Mouse (Mus musculus) CH12.LX (cell line): ENCODE data around the gene Sema3b. TPM values are rescaled to one million over a fixed set of nuclear protein-coding genes. Genes with fewer than 3 reads are reported as not detected.
A peak's percentile ranks its signal among the peaks of the same experiment; 100 is the strongest.

Source experiments
- DNase-seq: peaks from one replicate; pipeline ENCODE4 v3.0.0-alpha.2; 2013; ENCODE audit errors: extremely low read depth
- H3K27ac ChIP-seq: 2 replicates; pipeline ENCODE4 v1.5.1; 2012; ENCODE audit warnings: low read depth, mild to moderate bottlenecking, control low read depth, moderate library complexity; ENCODE audit not compliant: insufficient read depth
- H3K27me3 ChIP-seq: replicated peaks from 2 replicates; pipeline ENCODE3; 2012; ENCODE audit warnings: inconsistent platforms
- H3K36me3 ChIP-seq, 2 experiments: replicated peaks in 1 of 2; 2 replicates each; pipeline versions ENCODE3 to v1.6.1; 2012; ENCODE audit warnings: inconsistent platforms in 1 of 2, low read length in 1 of 2, mild to moderate bottlenecking in 1 of 2, mixed read lengths in 1 of 2, moderate library complexity in 1 of 2; ENCODE audit not compliant: control insufficient read depth in 1 of 2, insufficient read depth in 1 of 2
- H3K4me1 ChIP-seq, 2 experiments: 2 replicates each; pipeline ENCODE4 v1.6.1; 2012; ENCODE audit warnings: inconsistent platforms in 1 of 2, moderate library complexity in 1 of 2; ENCODE audit not compliant: insufficient read depth in 2 of 2, control insufficient read depth in 1 of 2
- H3K4me2 ChIP-seq: 2 replicates; pipeline ENCODE4 v1.6.1; 2012; ENCODE audit warnings: low read depth, mild to moderate bottlenecking, control low read depth; ENCODE audit not compliant: poor library complexity, insufficient read depth, severe bottlenecking
- H3K4me3 ChIP-seq, 3 experiments: fragments of 150-350 bp in 1 of 3; sonication (generic) in 1 of 3; replicated peaks in 1 of 3; 2 replicates each; pipeline versions ENCODE3 to v1.5.1; 2011 to 2012; ENCODE audit warnings: low read depth in 2 of 3, low read length in 2 of 3, mild to moderate bottlenecking in 2 of 3, moderate library complexity in 2 of 3, control low read depth in 1 of 3, improper control_type of control experiment in 1 of 3, inconsistent platforms in 1 of 3, mixed read lengths in 1 of 3; ENCODE audit not compliant: poor library complexity in 1 of 3
- H3K79me2 ChIP-seq: replicated peaks from 2 replicates; pipeline ENCODE4 v1.6.1; 2012; ENCODE audit warnings: mild to moderate bottlenecking, moderate library complexity; ENCODE audit not compliant: control insufficient read depth, poor library complexity, insufficient read depth, severe bottlenecking; ENCODE audit errors: extremely low read depth
- H3K9ac ChIP-seq: 2 replicates; pipeline ENCODE4 v1.6.1; 2012; ENCODE audit warnings: low read depth, mild to moderate bottlenecking, control low read depth, moderate library complexity; ENCODE audit not compliant: insufficient read depth
- H3K9me3 ChIP-seq: replicated peaks from 2 replicates; pipeline ENCODE3; 2012; ENCODE audit warnings: low read length, inconsistent platforms, mixed read lengths
- BHLHE40 ChIP-seq: IDR thresholded peaks from 2 replicates; pipeline ENCODE4 v1.6.1; 2011; ENCODE audit warnings: mild to moderate bottlenecking, low read depth, low read length, improper control_type of control experiment
- CHD1 ChIP-seq: IDR thresholded peaks from 2 replicates; pipeline ENCODE4 v1.6.1; 2012; ENCODE audit warnings: low read depth, low read length, improper control_type of control experiment, inconsistent platforms
- CHD2 ChIP-seq: IDR thresholded peaks from 2 replicates; pipeline ENCODE4 v1.6.1; 2011; ENCODE audit warnings: low read length, improper control_type of control experiment
- CTCF ChIP-seq, 2 experiments: IDR thresholded peaks in 1 of 2; conservative IDR thresholded peaks in 1 of 2; 2 replicates each; pipeline ENCODE4 v1.5.1; 2011 to 2012; ENCODE audit warnings: low read depth in 2 of 2, low read length in 2 of 2, improper control_type of control experiment in 1 of 2, inconsistent platforms in 1 of 2, mild to moderate bottlenecking in 1 of 2, moderate library complexity in 1 of 2
- E2F4 ChIP-seq: IDR thresholded peaks from 2 replicates; pipeline ENCODE4 v1.6.1; 2011; ENCODE audit warnings: low read depth, low read length, improper control_type of control experiment; ENCODE audit not compliant: insufficient replicate concordance
- ELF1 ChIP-seq: IDR thresholded peaks from 2 replicates; pipeline ENCODE4 v1.6.1; 2014; ENCODE audit warnings: low read depth, mild to moderate bottlenecking, inconsistent platforms, low read length, improper control_type of control experiment
- EP300 ChIP-seq: IDR thresholded peaks from 2 replicates; pipeline ENCODE4 v1.6.1; 2011; ENCODE audit warnings: low read length, improper control_type of control experiment
- ETS1 ChIP-seq: conservative IDR thresholded peaks from 2 replicates; pipeline ENCODE4 v1.6.1; 2012; ENCODE audit warnings: low read depth, mild to moderate bottlenecking, inconsistent platforms, low read length, improper control_type of control experiment, moderate library complexity
- GABPA ChIP-seq: IDR thresholded peaks from 2 replicates; pipeline ENCODE4 v1.6.1; 2012; ENCODE audit warnings: low read depth, low read length, improper control_type of control experiment, inconsistent platforms; ENCODE audit not compliant: insufficient replicate concordance
- HCFC1 ChIP-seq: IDR thresholded peaks from 2 replicates; pipeline ENCODE4 v1.6.1; 2012; ENCODE audit warnings: low read depth, mild to moderate bottlenecking, inconsistent platforms, low read length, improper control_type of control experiment
- IRF4 ChIP-seq: IDR thresholded peaks from 2 replicates; pipeline ENCODE4 v1.6.1; 2014; ENCODE audit warnings: low read depth, mild to moderate bottlenecking, inconsistent platforms, low read length, improper control_type of control experiment
- JUN ChIP-seq: IDR thresholded peaks from 2 replicates; pipeline ENCODE4 v1.6.1; 2011; ENCODE audit warnings: low read depth, mild to moderate bottlenecking, low read length, improper control_type of control experiment, moderate library complexity; ENCODE audit not compliant: insufficient read depth
- JUND ChIP-seq: conservative IDR thresholded peaks from 2 replicates; pipeline ENCODE4 v1.6.1; 2011; ENCODE audit warnings: low read depth, low read length, improper control_type of control experiment
- KAT2A ChIP-seq: IDR thresholded peaks from 2 replicates; pipeline ENCODE4 v1.6.1; 2012; ENCODE audit warnings: low read length, improper control_type of control experiment, inconsistent platforms; ENCODE audit not compliant: insufficient replicate concordance
- MAFK ChIP-seq: IDR thresholded peaks from 2 replicates; pipeline ENCODE4 v1.6.1; 2011; ENCODE audit warnings: low read length, improper control_type of control experiment; ENCODE audit not compliant: insufficient replicate concordance
- MAX ChIP-seq: IDR thresholded peaks from 2 replicates; pipeline ENCODE4 v1.6.1; 2011; ENCODE audit warnings: low read length, improper control_type of control experiment
- MAZ ChIP-seq: IDR thresholded peaks from 2 replicates; pipeline ENCODE4 v1.6.1; 2012; ENCODE audit warnings: low read depth, mild to moderate bottlenecking, inconsistent platforms, low read length, improper control_type of control experiment, moderate library complexity
- MEF2A ChIP-seq: IDR thresholded peaks from 2 replicates; pipeline ENCODE4 v1.6.1; 2014; ENCODE audit warnings: low read depth, mild to moderate bottlenecking, inconsistent platforms, low read length, improper control_type of control experiment, borderline replicate concordance
- MXI1 ChIP-seq: IDR thresholded peaks from 2 replicates; pipeline ENCODE4 v1.6.1; 2011; ENCODE audit warnings: mild to moderate bottlenecking, low read depth, low read length, improper control_type of control experiment
- MYC ChIP-seq: IDR thresholded peaks from 2 replicates; pipeline ENCODE4 v1.6.1; 2011; ENCODE audit warnings: low read depth, mild to moderate bottlenecking, improper control_type of control experiment, low read length
- NELFE ChIP-seq: IDR thresholded peaks from 2 replicates; pipeline ENCODE4 v1.6.1; 2011; ENCODE audit warnings: low read depth, low read length, improper control_type of control experiment
- NRF1 ChIP-seq: IDR thresholded peaks from 2 replicates; pipeline ENCODE4 v1.6.1; 2014; ENCODE audit warnings: low read depth, mild to moderate bottlenecking, inconsistent platforms, low read length, improper control_type of control experiment, moderate library complexity
- PAX5 ChIP-seq: IDR thresholded peaks from 2 replicates; pipeline ENCODE4 v1.6.1; 2012; ENCODE audit warnings: low read length, inconsistent platforms, mixed read lengths
- POLR2A ChIP-seq: IDR thresholded peaks from 2 replicates; pipeline ENCODE4 v1.6.1; 2011; ENCODE audit warnings: low read depth, mild to moderate bottlenecking, improper control_type of control experiment, low read length
- POLR2AphosphoS2 ChIP-seq: IDR thresholded peaks from 2 replicates; pipeline ENCODE4 v1.6.1; 2011; ENCODE audit warnings: low read depth, low read length, improper control_type of control experiment
- RAD21 ChIP-seq: IDR thresholded peaks from 2 replicates; pipeline ENCODE4 v1.6.1; 2011; ENCODE audit warnings: low read depth, mild to moderate bottlenecking, low read length, improper control_type of control experiment, moderate library complexity
- RCOR1 ChIP-seq: conservative IDR thresholded peaks from 2 replicates; pipeline ENCODE4 v1.6.1; 2012; ENCODE audit warnings: low read depth, mild to moderate bottlenecking, inconsistent platforms, low read length, improper control_type of control experiment
- SIN3A ChIP-seq: IDR thresholded peaks from 2 replicates; pipeline ENCODE4 v1.6.1; 2012; ENCODE audit warnings: low read length, improper control_type of control experiment, inconsistent platforms
- SMC3 ChIP-seq: IDR thresholded peaks from 2 replicates; pipeline ENCODE4 v1.6.1; 2011; ENCODE audit warnings: low read depth, low read length, improper control_type of control experiment
- TBP ChIP-seq: conservative IDR thresholded peaks from 2 replicates; pipeline ENCODE4 v1.6.1; 2011; ENCODE audit warnings: low read depth, low read length, improper control_type of control experiment
- TCF12 ChIP-seq: IDR thresholded peaks from 2 replicates; pipeline ENCODE4 v1.6.1; 2014; ENCODE audit warnings: low read depth, mild to moderate bottlenecking, inconsistent platforms, low read length, improper control_type of control experiment
- UBTF ChIP-seq: IDR thresholded peaks from 2 replicates; pipeline ENCODE4 v1.6.1; 2012; ENCODE audit warnings: low read depth, mild to moderate bottlenecking, inconsistent platforms, low read length, improper control_type of control experiment, moderate library complexity
- USF1 ChIP-seq: IDR thresholded peaks from 2 replicates; pipeline ENCODE4 v1.6.1; 2014; ENCODE audit warnings: low read depth, mild to moderate bottlenecking, inconsistent platforms, low read length, improper control_type of control experiment
- USF2 ChIP-seq: conservative IDR thresholded peaks from 2 replicates; pipeline ENCODE4 v1.6.1; 2011; ENCODE audit warnings: low read depth, low read length, improper control_type of control experiment
- ZC3H11A ChIP-seq: IDR thresholded peaks from 2 replicates; pipeline ENCODE4 v1.6.1; 2012; ENCODE audit warnings: low read depth, mild to moderate bottlenecking, inconsistent platforms, low read length, improper control_type of control experiment
- ZKSCAN1 ChIP-seq: IDR thresholded peaks from 2 replicates; pipeline ENCODE4 v1.6.1; 2012; ENCODE audit warnings: low read depth, inconsistent platforms, low read length, improper control_type of control experiment, borderline replicate concordance
- ZMIZ1 ChIP-seq: IDR thresholded peaks from 2 replicates; pipeline ENCODE4 v1.6.1; 2012; ENCODE audit warnings: low read depth, mild to moderate bottlenecking, inconsistent platforms, low read length, improper control_type of control experiment
- ZNF384 ChIP-seq: IDR thresholded peaks from 2 replicates; pipeline ENCODE4 v1.6.1; 2012; ENCODE audit warnings: low read depth, low read length, improper control_type of control experiment, inconsistent platforms
- dilution Hi-C: fragments of 300-500 bp; cut with MboI; formaldehyde crosslinking; loops from 2 replicates; pipeline ENCODE4 v1.14.3; 2020; ENCODE audit warnings: low sequenced_read_pairs; ENCODE audit not compliant: extremely low pct_unique_long_range_greater_than_20kb, extremely low pct_ligation_motif_present
- in situ Hi-C: fragments of 300-500 bp; cut with MboI; formaldehyde crosslinking; loops from 3 replicates; pipeline ENCODE4 v1.14.3; 2019; ENCODE audit warnings: low sequenced_read_pairs, low pct_ligation_motif_present, low pct_unique_long_range_greater_than_20kb, mixed read lengths
- polyA plus RNA-seq: library from polyadenylated mRNA; unstranded; fragments of >175 nt; gene quantifications from 2 replicates; pipeline ENCODE4 v1.2.1, GENCODE M21; 2012; ENCODE audit warnings: low read depth; ENCODE audit not compliant: insufficient read length
- total RNA-seq, 2 experiments: library from RNA; depleted of rRNA; stranded (reverse); fragments of 300-350 nt in 1 of 2; fragments of >200 nt in 1 of 2; gene quantifications; 2 replicates each; pipeline ENCODE4 v1.2.3; 2012 to 2014

The Sema3b gene
- total and polyA plus RNA-seq, 3 experiments: 4.3 to 11.6 (median 8.0) TPM

GRCm38 (mm10) chr9:107645577-107645976 lies 36.5 kb upstream of the Sema3b start:
- Histone ChIP-seq H3K4me2 (peak overlapping the region; percentile 96), H3K27ac (no peak overlapping the region), H3K9me3 (no peaks in the 10 kb centered on the region), H3K9ac (peak overlapping the region; percentile 66; the same call in 1 of the 2 replicates), H3K4me1 (peaks cover 4 to 31% of the 10 kb centered on the region in 2 experiments), H3K36me3 (no peaks in the 10 kb centered on the region), H3K27me3 (peaks cover 25% of the 10 kb centered on the region), H3K4me3 (no peak overlapping the region), H3K79me2 (no peaks in the 10 kb centered on the region)
- in situ Hi-C loops: no loop called here
- peak; percentile 83 for DNase-seq
- dilution Hi-C loops: no loop called here
- peak; percentile 22; the same call in 1 of the 2 replicates for TF ChIP-seq ELF1
- TF ChIP-seq PAX5: no peak
- TF ChIP-seq IRF4: peak; percentile 60; the same call in 1 of the 2 replicates
- peak; percentile 65; the same call in 1 of the 2 replicates for TF ChIP-seq SIN3A
- no peak for TF ChIP-seq TCF12
- no peak for TF ChIP-seq JUND
- TF ChIP-seq CHD1: no peak
- TF ChIP-seq MAFK: no peak
- no peak for TF ChIP-seq ETS1
- TF ChIP-seq ZKSCAN1: no peak
- TF ChIP-seq SMC3: peak; percentile 94
- TF ChIP-seq MAZ: peak; percentile 85
- TF ChIP-seq JUN: no peak
- no peak for TF ChIP-seq UBTF
- no peak for TF ChIP-seq USF1
- TF ChIP-seq KAT2A: no peak
- no peak for TF ChIP-seq CHD2
- no peak for TF ChIP-seq MXI1
- no peak; the same call in 1 of the 2 replicates for TF ChIP-seq NRF1
- TF ChIP-seq POLR2A: no peak
- peak; percentile 53 for TF ChIP-seq ZC3H11A
- TF ChIP-seq POLR2AphosphoS2: no peak
- TF ChIP-seq GABPA: no peak
- no peak for TF ChIP-seq E2F4
- peak; percentile 91 for TF ChIP-seq RAD21
- no peak for TF ChIP-seq TBP
- 0 out of 2 replicates have a peak, but pooled peaks have one; percentile 39 for TF ChIP-seq BHLHE40
- peak; percentile 33; the same call in 1 of the 2 replicates for TF ChIP-seq RCOR1
- peak; percentile 52 for TF ChIP-seq ZNF384
- TF ChIP-seq HCFC1: 0 out of 2 replicates have a peak, but pooled peaks have one; percentile 19
- peak; percentile 49 to 98 for TF ChIP-seq CTCF (conservative IDR thresholded peaks at IDR 0.05 in 1 of 2, IDR thresholded peaks at IDR 0.05 in 1 of 2; ENCODE audit: low read depth in 2 of 2, low read length in 2 of 2)
- TF ChIP-seq MYC: no peak
- TF ChIP-seq NELFE: no peak
- TF ChIP-seq USF2: no peak
- no peak for TF ChIP-seq ZMIZ1
- no peak for TF ChIP-seq MAX
- TF ChIP-seq EP300: peak; percentile 9; the same call in 1 of the 2 replicates
- no peak for TF ChIP-seq MEF2A
